Mouse (Mus musculus) embryonic facial prominence, embryonic 13.5 days (tissue): ENCODE measurements around the gene Tmem236. TPM values are rescaled to one million over a fixed set of nuclear protein-coding genes. Genes with fewer than 3 reads are reported as not detected.
"Not testable (repeated sequence)": the region's sequence is repeated elsewhere in the genome, so short reads cannot be mapped to it uniquely, and the experiment has no call there.

ENCODE experiments used
- ATAC-seq: fragments of 200-750 bp; cut with Nextera tagmentation; 2 replicates; pipeline ENCODE4 v1.8.0; 2017; ENCODE audit warnings: low read depth; ENCODE audit not compliant: insufficient number of reproducible peaks, insufficient read depth, low FRiP score, low TSS enrichment
- H3K27ac ChIP-seq: fragments of 300-500 bp; sonication (generic); 2 replicates; pipeline ENCODE4 v1.5.1; 2015; ENCODE audit warnings: moderate library complexity, mild to moderate bottlenecking, inconsistent platforms
- H3K27me3 ChIP-seq: fragments of 300-500 bp; sonication (generic); 2 replicates; pipeline ENCODE4 v1.6.1; 2015; ENCODE audit warnings: mild to moderate bottlenecking, inconsistent platforms
- H3K36me3 ChIP-seq: fragments of 300-500 bp; sonication (generic); 2 replicates; pipeline ENCODE4 v1.6.1; 2015; ENCODE audit warnings: mild to moderate bottlenecking, inconsistent platforms
- H3K4me1 ChIP-seq: fragments of 300-500 bp; sonication (generic); 2 replicates; pipeline ENCODE4 v1.6.1; 2015; ENCODE audit warnings: inconsistent platforms
- H3K4me2 ChIP-seq: fragments of 300-500 bp; sonication (generic); 2 replicates; pipeline ENCODE4 v1.6.1; 2015; ENCODE audit warnings: moderate library complexity, mild to moderate bottlenecking, inconsistent platforms
- H3K4me3 ChIP-seq: fragments of 300-500 bp; sonication (generic); 2 replicates; pipeline ENCODE4 v1.5.1; 2015; ENCODE audit warnings: mild to moderate bottlenecking, inconsistent platforms
- H3K9ac ChIP-seq: fragments of 300-500 bp; sonication (generic); 2 replicates; pipeline ENCODE4 v1.6.1; 2015; ENCODE audit warnings: mild to moderate bottlenecking, inconsistent platforms
- H3K9me3 ChIP-seq: fragments of 300-500 bp; sonication (generic); 2 replicates; pipeline ENCODE4 v1.6.1; 2016; ENCODE audit warnings: inconsistent platforms
- WGBS: fragments of 180-500 bp; shearing (Covaris S2); methylation state at CpG from one replicate; pipeline ENCODE4 v1.1.7; 2015; ENCODE audit warnings: mixed read lengths; 5-methylcytosine and 5-hydroxymethylcytosine counted together
- polyA plus RNA-seq: library from polyadenylated mRNA; unstranded; fragments of >200 nt; fragmentation: Nextera tagmentation; extraction: Ambion mirVana; gene quantifications from 2 replicates; pipeline ENCODE4 v1.2.1, GENCODE M21; 2015

Gene Tmem236
- polyA plus RNA-seq, 1 experiment from 2014 or later, result 0.08 TPM

GRCm38 (mm10) chr2:14159047-14159446 lies 15.3 kb upstream of the Tmem236 start:
- no peaks in the 10 kb centered on the region for H3K27me3 ChIP-seq
- H3K4me3 ChIP-seq, result no peak overlapping the region
- H3K27ac ChIP-seq, result no peak overlapping the region
- no peak for ATAC-seq
- H3K4me1 ChIP-seq, result no peaks in the 10 kb centered on the region
- H3K9me3 ChIP-seq, result no peaks in the 10 kb centered on the region
- WGBS, result 70% methylated on average over 3 of the region's 3 CpGs
- no peak overlapping the region for H3K4me2 ChIP-seq
- no peak overlapping the region for H3K9ac ChIP-seq
- H3K36me3 ChIP-seq, result no peaks in the 10 kb centered on the region

GRCm38 (mm10) chr2:14159756-14160155 lies 14.6 kb upstream of the Tmem236 start:
- Histone ChIP-seq H3K27ac (no peak overlapping the region), H3K9ac (no peak overlapping the region), H3K36me3 (no peaks in the 10 kb centered on the region), H3K4me2 (no peak overlapping the region), H3K9me3 (no peaks in the 10 kb centered on the region), H3K4me1 (no peaks in the 10 kb centered on the region), H3K27me3 (no peaks in the 10 kb centered on the region), H3K4me3 (no peak overlapping the region)
- ATAC-seq, result no peak
- 78% methylated on average over 2 of the region's 2 CpGs for WGBS

GRCm38 (mm10) chr2:14164459-14165030 lies 9.8 kb upstream of the Tmem236 start:
- no peak for ATAC-seq
- Histone ChIP-seq H3K27ac (no peak overlapping the region), H3K4me2 (no peak overlapping the region), H3K4me1 (no peaks in the 10 kb centered on the region), H3K4me3 (no peak overlapping the region), H3K9ac (no peak overlapping the region), H3K27me3 (no peaks in the 10 kb centered on the region), H3K9me3 (no peaks in the 10 kb centered on the region), H3K36me3 (no peaks in the 10 kb centered on the region)
- WGBS, result 83% methylated on average over 5 of the region's 5 CpGs

GRCm38 (mm10) chr2:14165066-14165465 lies 9.3 kb upstream of the Tmem236 start:
- no peaks in the 10 kb centered on the region for H3K4me1 ChIP-seq
- WGBS, result 78% methylated on average over 2 of the region's 2 CpGs
- no peak overlapping the region for H3K9ac ChIP-seq
- no peak overlapping the region for H3K4me2 ChIP-seq
- ATAC-seq, result no peak
- no peaks in the 10 kb centered on the region for H3K36me3 ChIP-seq
- no peaks in the 10 kb centered on the region for H3K9me3 ChIP-seq
- H3K27me3 ChIP-seq, result no peaks in the 10 kb centered on the region
- no peak overlapping the region for H3K4me3 ChIP-seq
- no peak overlapping the region for H3K27ac ChIP-seq

- Histone ChIP-seq H3K36me3 (no peaks in the 10 kb centered on the region), H3K9ac (no peak overlapping the region), H3K27ac (no peak overlapping the region), H3K9me3 (no peaks in the 10 kb centered on the region), H3K4me3 (no peak overlapping the region), H3K27me3 (no peaks in the 10 kb centered on the region), H3K4me2 (no peak overlapping the region), H3K4me1 (no peaks in the 10 kb centered on the region)
- ATAC-seq, result no peak
- 67% methylated on average over 3 of the region's 3 CpGs for WGBS
Observed at GRCm38 (mm10) chr2:14165618-14166344, 8.5 kb upstream of the Tmem236 start.

GRCm38 (mm10) chr2:14167721-14168120 lies 6.6 kb upstream of the Tmem236 start:
- no peak for ATAC-seq
- Histone ChIP-seq H3K4me1 (no peaks in the 10 kb centered on the region), H3K27ac (no peak overlapping the region), H3K9me3 (no peaks in the 10 kb centered on the region), H3K27me3 (no peaks in the 10 kb centered on the region), H3K4me2 (no peak overlapping the region), H3K36me3 (no peaks in the 10 kb centered on the region), H3K9ac (no peak overlapping the region), H3K4me3 (no peak overlapping the region)

GRCm38 (mm10) chr2:14176460-14177193 lies 2.3 kb downstream of the Tmem236 start:
- Histone ChIP-seq H3K27ac (no peak overlapping the region), H3K4me3 (no peak overlapping the region), H3K36me3 (no peaks in the 10 kb centered on the region), H3K27me3 (no peaks in the 10 kb centered on the region), H3K4me2 (no peak overlapping the region), H3K9ac (no peak overlapping the region), H3K4me1 (no peaks in the 10 kb centered on the region), H3K9me3 (no peaks in the 10 kb centered on the region)
- ATAC-seq, result no peak
- 64% methylated on average over 2 of the region's 2 CpGs for WGBS

- H3K36me3 ChIP-seq, result no peaks in the 10 kb centered on the region
- no peak for ATAC-seq
- no peaks in the 10 kb centered on the region for H3K4me1 ChIP-seq
- no peak overlapping the region for H3K4me3 ChIP-seq
- H3K4me2 ChIP-seq, result no peak overlapping the region
- no peaks in the 10 kb centered on the region for H3K9me3 ChIP-seq
- H3K9ac ChIP-seq, result no peak overlapping the region
- H3K27ac ChIP-seq, result no peak overlapping the region
- H3K27me3 ChIP-seq, result no peaks in the 10 kb centered on the region
Observed at GRCm38 (mm10) chr2:14184375-14184774, 10.1 kb downstream of the Tmem236 start.

GRCm38 (mm10) chr2:14190684-14191083 lies 16.4 kb downstream of the Tmem236 start:
- Histone ChIP-seq H3K9me3 (no peaks in the 10 kb centered on the region), H3K27ac (no peak overlapping the region), H3K27me3 (no peaks in the 10 kb centered on the region), H3K4me2 (no peak overlapping the region), H3K4me1 (no peaks in the 10 kb centered on the region), H3K36me3 (no peaks in the 10 kb centered on the region), H3K4me3 (no peak overlapping the region), H3K9ac (no peak overlapping the region)
- ATAC-seq, result no peak
- 71% methylated on average over 4 of the region's 4 CpGs for WGBS

GRCm38 (mm10) chr2:14191601-14192000 lies 17.3 kb downstream of the Tmem236 start:
- 87% methylated on average over 4 of the region's 4 CpGs for WGBS
- H3K4me3 ChIP-seq, result no peak overlapping the region
- H3K36me3 ChIP-seq, result no peaks in the 10 kb centered on the region
- no peak overlapping the region for H3K27ac ChIP-seq
- no peak for ATAC-seq
- no peak overlapping the region for H3K4me2 ChIP-seq
- H3K9me3 ChIP-seq, result no peaks in the 10 kb centered on the region
- no peaks in the 10 kb centered on the region for H3K4me1 ChIP-seq
- no peak overlapping the region for H3K9ac ChIP-seq
- no peaks in the 10 kb centered on the region for H3K27me3 ChIP-seq

- no peak overlapping the region for H3K27ac ChIP-seq
- no peak overlapping the region for H3K9ac ChIP-seq
- no peaks in the 10 kb centered on the region for H3K4me1 ChIP-seq
- no peak overlapping the region for H3K4me2 ChIP-seq
- H3K4me3 ChIP-seq, result no peak overlapping the region
- no peaks in the 10 kb centered on the region for H3K36me3 ChIP-seq
- 52% methylated on average over 6 of the region's 6 CpGs for WGBS
- no peaks in the 10 kb centered on the region for H3K27me3 ChIP-seq
- ATAC-seq, result no peak
- no peaks in the 10 kb centered on the region for H3K9me3 ChIP-seq
Observed at GRCm38 (mm10) chr2:14192046-14192445, 17.7 kb downstream of the Tmem236 start.

GRCm38 (mm10) chr2:14198325-14198903 lies 24.1 kb downstream of the Tmem236 start:
- H3K9me3 ChIP-seq, H3K9ac ChIP-seq, H3K4me2 ChIP-seq, ATAC-seq, H3K4me3 ChIP-seq, H3K27me3 ChIP-seq, H3K27ac ChIP-seq, H3K36me3 ChIP-seq, H3K4me1 ChIP-seq: not testable (repeated sequence)
- WGBS, result 40% methylated on average over 1 of the region's 2 CpGs
